Mouse (Mus musculus) limb, embryonic 12.5 days (tissue): Measurements from ENCODE around the gene Faim2. TPM values are rescaled to one million over a fixed set of nuclear protein-coding genes. Genes with fewer than 3 reads are reported as not detected.

Experiments
- polyA plus RNA-seq: library from polyadenylated mRNA; unstranded; fragments of >200 nt; fragmentation: Nextera tagmentation; extraction: Ambion mirVana; gene quantifications from 2 replicates; pipeline ENCODE4 v1.2.1, GENCODE M21; 2016

Faim2 gene
- polyA plus RNA-seq, 1 experiment from 2014 or later = 0.24 TPM

Other genes with a start within 250 kb of the Faim2 start
- 74.6 TPM in 2 replicates for gene Prpf40b, start 233.1 kb downstream of the Faim2 start, polyA plus RNA-seq
- gene Fam186b, start 232.3 kb downstream of the Faim2 start, polyA plus RNA-seq = not detected in 2 replicates
- 33.6 and 40.6 TPM in 2 replicates for gene Fmnl3, start 157.7 kb downstream of the Faim2 start, polyA plus RNA-seq
- 240 and 252 TPM in 2 replicates for gene Tmbim6, start 135.3 kb downstream of the Faim2 start, polyA plus RNA-seq
- gene Nckap5l, start 70.4 kb downstream of the Faim2 start, polyA plus RNA-seq = 13.6 and 14.6 TPM in 2 replicates
- gene Bcdin3d, start 53.4 kb downstream of the Faim2 start, polyA plus RNA-seq = 18.6 and 20.2 TPM in 2 replicates
- not detected in 2 replicates for gene Aqp2, start 50.9 kb upstream of the Faim2 start, polyA plus RNA-seq
- gene Aqp5, start 62.6 kb upstream of the Faim2 start, polyA plus RNA-seq = not detected in 2 replicates
- gene Aqp6, start 73.2 kb upstream of the Faim2 start, polyA plus RNA-seq = not detected in 2 replicates
- 139 and 143 TPM in 2 replicates for gene Racgap1, start 123.5 kb upstream of the Faim2 start, polyA plus RNA-seq
- 1.6 TPM in 2 replicates for gene Asic1, start 142.2 kb upstream of the Faim2 start, polyA plus RNA-seq
- 71.3 and 74.9 TPM in 2 replicates for gene Smarcd1, start 174.0 kb upstream of the Faim2 start, polyA plus RNA-seq
- not detected in 2 replicates for gene Gm17349, start 177.3 kb upstream of the Faim2 start, polyA plus RNA-seq
- gene Gpd1, start 189.3 kb upstream of the Faim2 start, polyA plus RNA-seq = 0.51 and 0.58 TPM in 2 replicates
- 145 and 146 TPM in 2 replicates for gene Cox14, start 197.5 kb upstream of the Faim2 start, polyA plus RNA-seq
- gene Cers5, start 244.7 kb upstream of the Faim2 start, polyA plus RNA-seq = 73.3 and 78.0 TPM in 2 replicates